Mouse (Mus musculus): ENCODE measurements around the gene Psme1. TPM values are rescaled to one million over a fixed set of nuclear protein-coding genes. Genes with fewer than 3 reads are reported as not detected.

Psme1 gene
- polyA plus RNA-seq, 1 experiment from 2014 or later: 132 TPM

- H3K4me2 ChIP-seq (replicated peaks): no peak overlapping the region
- H3K9ac ChIP-seq: no peak overlapping the region
- WGBS: 76% methylated on average over 6 of the region's 6 CpGs
- H3K27me3 ChIP-seq: no peaks in the 10 kb centered on the region
- H3K27ac ChIP-seq: no peak overlapping the region
- H3K4me3 ChIP-seq: no peak overlapping the region
- H3K9me3 ChIP-seq (replicated peaks): no peaks in the 10 kb centered on the region
- peaks cover 3% of the 10 kb centered on the region; the same call in 1 of the 2 replicates for H3K4me1 ChIP-seq
- peaks cover 22% of the 10 kb centered on the region for H3K36me3 ChIP-seq
- ATAC-seq (ENCODE audit: low FRiP score): no peak
Measured at GRCm38 (mm10) chr14:55613346-55613745, 35.4 kb downstream of the Psme1 start.

- peaks cover 6% of the 10 kb centered on the region; the same call in 1 of the 2 replicates for H3K4me1 ChIP-seq
- no peaks in the 10 kb centered on the region for H3K27me3 ChIP-seq
- peaks cover 8% of the 10 kb centered on the region for H3K36me3 ChIP-seq
- H3K4me3 ChIP-seq: no peak overlapping the region
- ATAC-seq (ENCODE audit: low FRiP score): no peak
- WGBS: 82% methylated on average over 7 of the region's 7 CpGs
- no peak overlapping the region for H3K4me2 ChIP-seq (replicated peaks)
- no peak overlapping the region for H3K9ac ChIP-seq
- H3K9me3 ChIP-seq (replicated peaks): no peaks in the 10 kb centered on the region
- no peak overlapping the region for H3K27ac ChIP-seq
Measured at GRCm38 (mm10) chr14:55614565-55615178, 36.7 kb downstream of the Psme1 start.

GRCm38 (mm10) chr14:55615876-55616275 is 38.0 kb downstream of the Psme1 start:
- no peak overlapping the region for H3K4me3 ChIP-seq
- no peaks in the 10 kb centered on the region for H3K9me3 ChIP-seq (replicated peaks)
- peaks cover 6% of the 10 kb centered on the region; the same call in 1 of the 2 replicates for H3K4me1 ChIP-seq
- no peak overlapping the region for H3K27ac ChIP-seq
- H3K4me2 ChIP-seq (replicated peaks): no peak overlapping the region
- ATAC-seq (ENCODE audit: low FRiP score): no peak
- H3K36me3 ChIP-seq: peaks cover 2% of the 10 kb centered on the region; the same call in 1 of the 2 replicates
- H3K27me3 ChIP-seq: no peaks in the 10 kb centered on the region
- WGBS: 52% methylated on average over 2 of the region's 2 CpGs
- no peak overlapping the region for H3K9ac ChIP-seq

- Histone ChIP-seq H3K4me1 (peaks cover 6% of the 10 kb centered on the region; the same call in 1 of the 2 replicates), H3K4me3 (no peak overlapping the region), H3K27me3 (no peaks in the 10 kb centered on the region), H3K9me3 (replicated peaks) (no peaks in the 10 kb centered on the region), H3K36me3 (no peaks in the 10 kb centered on the region), H3K4me2 (replicated peaks) (no peak overlapping the region), H3K27ac (no peak overlapping the region), H3K9ac (no peak overlapping the region)
- WGBS: 89% methylated on average over 2 of the region's 2 CpGs
- ATAC-seq (ENCODE audit: low FRiP score): no peak
Measured at GRCm38 (mm10) chr14:55616844-55617243, 38.9 kb downstream of the Psme1 start.

GRCm38 (mm10) chr14:55617822-55618221 is 39.9 kb downstream of the Psme1 start, which contains the start of gene Rec8:
Gene Rec8, plus strand, starts transcription at chr14:55618037.
- Histone ChIP-seq H3K36me3 (no peaks in the 10 kb centered on the region), H3K27ac (no peak within 1 kb of the TSS), H3K4me3 (peak within 1 kb of the TSS; percentile 28), H3K4me2 (replicated peaks) (peak within 1 kb of the TSS; percentile 42), H3K9ac (peak within 1 kb of the TSS; percentile 23; the same call in 1 of the 2 replicates), H3K4me1 (peaks cover 6% of the 10 kb centered on the region; the same call in 1 of the 2 replicates), H3K27me3 (no peaks in the 10 kb centered on the region), H3K9me3 (replicated peaks) (no peaks in the 10 kb centered on the region)
- 23% methylated on average over 21 of the region's 21 CpGs for WGBS
- peak; percentile 85 for ATAC-seq (ENCODE audit: low FRiP score)

GRCm38 (mm10) chr14:55618486-55619195 is 40.7 kb downstream of the Psme1 start:
- peak overlapping the region; percentile 23; the same call in 1 of the 2 replicates for H3K9ac ChIP-seq
- H3K4me3 ChIP-seq: peak overlapping the region; percentile 28
- peaks cover 6% of the 10 kb centered on the region; the same call in 1 of the 2 replicates for H3K4me1 ChIP-seq
- no peak for ATAC-seq (ENCODE audit: low FRiP score)
- no peaks in the 10 kb centered on the region for H3K27me3 ChIP-seq
- 53% methylated on average over 22 of the region's 22 CpGs for WGBS
- H3K4me2 ChIP-seq (replicated peaks): peak overlapping the region; percentile 42
- no peaks in the 10 kb centered on the region for H3K36me3 ChIP-seq
- H3K27ac ChIP-seq: no peak overlapping the region
- no peaks in the 10 kb centered on the region for H3K9me3 ChIP-seq (replicated peaks)

GRCm38 (mm10) chr14:55628077-55628827 is 50.3 kb downstream of the Psme1 start:
- no peaks in the 10 kb centered on the region for H3K9me3 ChIP-seq (replicated peaks)
- no peak overlapping the region for H3K27ac ChIP-seq
- no peak overlapping the region for H3K4me3 ChIP-seq
- ATAC-seq (ENCODE audit: low FRiP score): no peak
- H3K4me2 ChIP-seq (replicated peaks): no peak overlapping the region
- no peak overlapping the region for H3K9ac ChIP-seq
- no peaks in the 10 kb centered on the region for H3K27me3 ChIP-seq
- H3K36me3 ChIP-seq: peaks cover 94% of the 10 kb centered on the region
- H3K4me1 ChIP-seq: no peaks in the 10 kb centered on the region
- WGBS: 92% methylated on average over 27 of the region's 27 CpGs

GRCm38 (mm10) chr14:55629312-55629711 is 51.4 kb downstream of the Psme1 start:
- no peak overlapping the region for H3K4me2 ChIP-seq (replicated peaks)
- H3K4me3 ChIP-seq: no peak overlapping the region
- no peaks in the 10 kb centered on the region for H3K27me3 ChIP-seq
- H3K4me1 ChIP-seq: peaks cover 4% of the 10 kb centered on the region; the same call in 1 of the 2 replicates
- H3K9me3 ChIP-seq (replicated peaks): no peaks in the 10 kb centered on the region
- no peak for ATAC-seq (ENCODE audit: low FRiP score)
- 54% methylated on average over 5 of the region's 5 CpGs for WGBS
- no peak overlapping the region for H3K9ac ChIP-seq
- peaks cover 98% of the 10 kb centered on the region for H3K36me3 ChIP-seq
- no peak overlapping the region for H3K27ac ChIP-seq

Other genes starting within 250 kb of the Psme1 start
- gene Dhrs4, start 99.4 kb upstream of the Psme1 start, polyA plus RNA-seq (2016; fragmentation: Nextera tagmentation; extraction: Ambion mirVana): 42.7 and 44.5 TPM in 2 replicates
- 17.0 and 18.0 TPM in 2 replicates for gene Carmil3, start 87.5 kb upstream of the Psme1 start, polyA plus RNA-seq (2016; fragmentation: Nextera tagmentation; extraction: Ambion mirVana)
- gene Cpne6, start 67.7 kb upstream of the Psme1 start, polyA plus RNA-seq (2016; fragmentation: Nextera tagmentation; extraction: Ambion mirVana): 0.83 and 1.4 TPM in 2 replicates
- gene Nrl, start 53.1 kb upstream of the Psme1 start, polyA plus RNA-seq (2016; fragmentation: Nextera tagmentation; extraction: Ambion mirVana): not detected in 2 replicates
- 22.3 and 23.6 TPM in 2 replicates for gene Pck2, start 37.9 kb upstream of the Psme1 start, polyA plus RNA-seq (2016; fragmentation: Nextera tagmentation; extraction: Ambion mirVana)
- gene Dcaf11, start 18.1 kb upstream of the Psme1 start, polyA plus RNA-seq (2016; fragmentation: Nextera tagmentation; extraction: Ambion mirVana): 104 and 106 TPM in 2 replicates
- 0.62 TPM in 1 of 2 replicates, not detected in the other for gene A730061H03Rik, start 17.7 kb upstream of the Psme1 start, polyA plus RNA-seq (2016; fragmentation: Nextera tagmentation; extraction: Ambion mirVana)
- gene Fitm1, start 2.5 kb upstream of the Psme1 start, polyA plus RNA-seq (2016; fragmentation: Nextera tagmentation; extraction: Ambion mirVana): 1.4 and 4.2 TPM in 2 replicates
- 8.5 and 9.0 TPM in 2 replicates for gene Emc9, start 7.2 kb downstream of the Psme1 start, polyA plus RNA-seq (2016; fragmentation: Nextera tagmentation; extraction: Ambion mirVana)
- gene Psme2, start 13.0 kb downstream of the Psme1 start, polyA plus RNA-seq (2016; fragmentation: Nextera tagmentation; extraction: Ambion mirVana): 201 and 234 TPM in 2 replicates
- gene Rnf31, start 13.6 kb downstream of the Psme1 start, polyA plus RNA-seq (2016; fragmentation: Nextera tagmentation; extraction: Ambion mirVana): 21.2 and 23.7 TPM in 2 replicates
- 9.9 and 10.7 TPM in 2 replicates for gene Irf9, start 25.4 kb downstream of the Psme1 start, polyA plus RNA-seq (2016; fragmentation: Nextera tagmentation; extraction: Ambion mirVana)
- gene Rec8, start 39.9 kb downstream of the Psme1 start, polyA plus RNA-seq (2016; fragmentation: Nextera tagmentation; extraction: Ambion mirVana): 14.9 and 15.9 TPM in 2 replicates
- 79.0 and 91.0 TPM in 2 replicates for gene Ipo4, start 57.8 kb downstream of the Psme1 start, polyA plus RNA-seq (2016; fragmentation: Nextera tagmentation; extraction: Ambion mirVana)
- 2.4 and 3.2 TPM in 2 replicates for gene Gm49378, start 59.8 kb downstream of the Psme1 start, polyA plus RNA-seq (2016; fragmentation: Nextera tagmentation; extraction: Ambion mirVana)
- 69.4 and 69.8 TPM in 2 replicates for gene Tm9sf1, start 65.7 kb downstream of the Psme1 start, polyA plus RNA-seq (2016; fragmentation: Nextera tagmentation; extraction: Ambion mirVana)
- 0.50 and 0.52 TPM in 2 replicates for gene Tssk4, start 72.1 kb downstream of the Psme1 start, polyA plus RNA-seq (2016; fragmentation: Nextera tagmentation; extraction: Ambion mirVana)
- 63.7 and 65.4 TPM in 2 replicates for gene Mdp1, start 82.4 kb downstream of the Psme1 start, polyA plus RNA-seq (2016; fragmentation: Nextera tagmentation; extraction: Ambion mirVana)
- 57.0 and 58.2 TPM in 2 replicates for gene Gmpr2, start 93.8 kb downstream of the Psme1 start, polyA plus RNA-seq (2016; fragmentation: Nextera tagmentation; extraction: Ambion mirVana)
- 506 and 544 TPM in 2 replicates for gene Nedd8, start 94.0 kb downstream of the Psme1 start, polyA plus RNA-seq (2016; fragmentation: Nextera tagmentation; extraction: Ambion mirVana)
- gene Tinf2, start 103.7 kb downstream of the Psme1 start, polyA plus RNA-seq (2016; fragmentation: Nextera tagmentation; extraction: Ambion mirVana): 42.8 and 43.1 TPM in 2 replicates
- gene Tgm1, start 135.8 kb downstream of the Psme1 start, polyA plus RNA-seq (2016; fragmentation: Nextera tagmentation; extraction: Ambion mirVana): 0.48 and 0.90 TPM in 2 replicates
- 36.6 and 38.1 TPM in 2 replicates for gene Rabggta, start 144.1 kb downstream of the Psme1 start, polyA plus RNA-seq (2016; fragmentation: Nextera tagmentation; extraction: Ambion mirVana)
- 73.2 and 75.0 TPM in 2 replicates for gene Dhrs1, start 167.6 kb downstream of the Psme1 start, polyA plus RNA-seq (2016; fragmentation: Nextera tagmentation; extraction: Ambion mirVana)
- gene Nop9, start 167.6 kb downstream of the Psme1 start, polyA plus RNA-seq (2016; fragmentation: Nextera tagmentation; extraction: Ambion mirVana): 42.0 and 47.5 TPM in 2 replicates
- 0.36 and 0.56 TPM in 2 replicates for gene Cideb, start 180.3 kb downstream of the Psme1 start, polyA plus RNA-seq (2016; fragmentation: Nextera tagmentation; extraction: Ambion mirVana)
- 0.36 and 0.57 TPM in 2 replicates for gene Ltb4r2, start 183.3 kb downstream of the Psme1 start, polyA plus RNA-seq (2016; fragmentation: Nextera tagmentation; extraction: Ambion mirVana)
- 0.72 TPM in 1 of 2 replicates, not detected in the other for gene Ltb4r1, start 187.8 kb downstream of the Psme1 start, polyA plus RNA-seq (2016; fragmentation: Nextera tagmentation; extraction: Ambion mirVana)
- gene Adcy4, start 206.0 kb downstream of the Psme1 start, polyA plus RNA-seq (2016; fragmentation: Nextera tagmentation; extraction: Ambion mirVana): 15.7 and 19.5 TPM in 2 replicates
- 10.8 and 13.5 TPM in 2 replicates for gene Ripk3, start 210.7 kb downstream of the Psme1 start, polyA plus RNA-seq (2016; fragmentation: Nextera tagmentation; extraction: Ambion mirVana)
- gene Nfatc4, start 245.0 kb downstream of the Psme1 start, polyA plus RNA-seq (2016; fragmentation: Nextera tagmentation; extraction: Ambion mirVana): 42.4 and 45.2 TPM in 2 replicates

All from hindbrain, embryonic 12.5 days (tissue).